Mouse (Mus musculus) spleen, adult 18-20 months (tissue): Measurements from ENCODE around the gene Aacs.
"Not testable (repeated sequence)": the region's sequence is repeated elsewhere in the genome, so short reads cannot be mapped to it uniquely, and the experiment has no call there.

Experiments
- DNase-seq, 2 experiments: peaks; one replicate each; pipeline ENCODE4 v3.0.0; 2022; ENCODE audit warnings: mixed read lengths in 2 of 2

Aacs gene

GRCm38 (mm10) chr5:125466483-125466882 is 9.1 kb upstream of the Aacs start:
- DNase-seq = no peak

- DNase-seq = no peak
Observed at GRCm38 (mm10) chr5:125467261-125467660, 8.4 kb upstream of the Aacs start.

- DNase-seq = no peak
Observed at GRCm38 (mm10) chr5:125470713-125471112, 4.9 kb upstream of the Aacs start.

GRCm38 (mm10) chr5:125472796-125473475 is 2.7 kb upstream of the Aacs start:
- DNase-seq = no peak

- no peak for DNase-seq
Observed at GRCm38 (mm10) chr5:125475030-125475429, 584 bp upstream of the Aacs start.

- no peak for DNase-seq
Observed at GRCm38 (mm10) chr5:125476286-125476625, 642 bp downstream of the Aacs start.

- DNase-seq = no peak
Observed at GRCm38 (mm10) chr5:125476799-125477198, 1.2 kb downstream of the Aacs start.

GRCm38 (mm10) chr5:125477533-125477932 is 1.9 kb downstream of the Aacs start:
- no peak for DNase-seq

GRCm38 (mm10) chr5:125478037-125478436 is 2.4 kb downstream of the Aacs start:
- DNase-seq = no peak

- DNase-seq = no peak
Observed at GRCm38 (mm10) chr5:125479376-125479775, 3.8 kb downstream of the Aacs start.

GRCm38 (mm10) chr5:125480434-125481231 is 5.0 kb downstream of the Aacs start:
- no peak for DNase-seq

- DNase-seq = no peak
Observed at GRCm38 (mm10) chr5:125482474-125482873, 6.9 kb downstream of the Aacs start.

GRCm38 (mm10) chr5:125483712-125484611 is 8.3 kb downstream of the Aacs start:
- no peak for DNase-seq

GRCm38 (mm10) chr5:125485031-125485778 is 9.6 kb downstream of the Aacs start:
- DNase-seq = no peak

GRCm38 (mm10) chr5:125486088-125486487 is 10.5 kb downstream of the Aacs start:
- no peak for DNase-seq

GRCm38 (mm10) chr5:125487375-125488115 is 11.9 kb downstream of the Aacs start:
- DNase-seq = no peak

- no peak for DNase-seq
Observed at GRCm38 (mm10) chr5:125488116-125488455, 12.5 kb downstream of the Aacs start.

- DNase-seq = not testable (repeated sequence)
Observed at GRCm38 (mm10) chr5:125488953-125489352, 13.3 kb downstream of the Aacs start.

GRCm38 (mm10) chr5:125491107-125491506 is 15.5 kb downstream of the Aacs start:
- no peak for DNase-seq

- no peak for DNase-seq
Observed at GRCm38 (mm10) chr5:125492379-125493092, 16.9 kb downstream of the Aacs start.

- no peak for DNase-seq
Observed at GRCm38 (mm10) chr5:125493093-125493423, 17.4 kb downstream of the Aacs start.
